Comparison of ENCODE assay signal across 9 mouse cellular contexts in genomic region chr4:117605099-117605953, GRCm38 (mm10). TPM values are rescaled to one million over a fixed set of nuclear protein-coding genes. Genes with fewer than 3 reads are reported as not detected.
DNase-seq lines count a peak whose midpoint lies in the region; ATAC-seq and TF ChIP-seq lines count a peak whose summit lies in the region.
"Had no signal": no experiment of that assay in that cellular context is flagged by ENCODE, and none has a peak within 500 bp of the region (broad histone marks: within the 10 kb centered on the region; RNA-seq: fewer than 3 reads in every experiment).

No protein-coding gene starts in this region.

- no peaks in the 10 kb centered on the region for H3K9me3 ChIP-seq in forebrain, embryonic 10.5 days
- H3K9me3 ChIP-seq in forebrain, embryonic 11.5 days (ENCODE audit: control insufficient read depth, low read length): no peaks in the 10 kb centered on the region
- no peaks in the 10 kb centered on the region for H3K9me3 ChIP-seq in forebrain, embryonic 14.5 days (replicated peaks; ENCODE audit: control insufficient read depth, low read length)
- no peaks in the 10 kb centered on the region for H3K9me3 ChIP-seq in liver, postnatal 0 days (ENCODE audit: low read length)

- H3K4me3 ChIP-seq in forebrain, embryonic 10.5 days: no peak overlapping the region
- H3K4me3 ChIP-seq in forebrain, embryonic 11.5 days (ENCODE audit: low read depth, low read length): no peak overlapping the region
- H3K4me3 ChIP-seq in forebrain, embryonic 14.5 days (ENCODE audit: low read depth, low read length): no peak overlapping the region
- H3K4me3 ChIP-seq in liver, postnatal 0 days (ENCODE audit: low read depth, low read length): no peak overlapping the region

- TF ChIP-seq EP300 in liver, postnatal 0 days (IDR thresholded peaks at IDR 0.05; ENCODE audit: low read depth): no peak

- H3K36me3 ChIP-seq in forebrain, embryonic 10.5 days (replicated peaks): peaks cover 64% of the 10 kb centered on the region
- H3K36me3 ChIP-seq in forebrain, embryonic 11.5 days (ENCODE audit: control insufficient read depth, insufficient read depth, low read length): no peaks in the 10 kb centered on the region
- H3K36me3 ChIP-seq in forebrain, embryonic 14.5 days (ENCODE audit: control insufficient read depth, insufficient read depth, low read length): 0 out of 2 replicates have a peak, but pooled peaks cover 5% of the 10 kb centered on the region
- H3K36me3 ChIP-seq in liver, postnatal 0 days (replicated peaks; ENCODE audit: insufficient read depth, low read length): peaks cover 3% of the 10 kb centered on the region; the same call in 1 of the 2 replicates

- H3K27ac ChIP-seq in forebrain, embryonic 10.5 days: peak overlapping the region; percentile 32; the same call in 1 of the 2 replicates
- no peak overlapping the region for H3K27ac ChIP-seq in forebrain, embryonic 11.5 days (ENCODE audit: low read depth, low read length)
- H3K27ac ChIP-seq in forebrain, embryonic 14.5 days (ENCODE audit: low read depth, low read length): peak overlapping the region; percentile 70
- no peak overlapping the region for H3K27ac ChIP-seq in liver, postnatal 0 days (ENCODE audit: low read depth)
- H3K27ac ChIP-seq: liver, embryonic 14.5 days had no signal

- peaks cover 51% of the 10 kb centered on the region for H3K4me1 ChIP-seq in forebrain, embryonic 10.5 days
- no peaks in the 10 kb centered on the region; the same call in 1 of the 2 replicates for H3K4me1 ChIP-seq in forebrain, embryonic 11.5 days (replicated peaks; ENCODE audit: control insufficient read depth, insufficient read depth, low read length)
- peaks cover 15% of the 10 kb centered on the region for H3K4me1 ChIP-seq in forebrain, embryonic 14.5 days (ENCODE audit: control insufficient read depth, insufficient read depth, low read length)
- H3K4me1 ChIP-seq in liver, postnatal 0 days (ENCODE audit: insufficient read depth): no peaks in the 10 kb centered on the region

- H3K27me3 ChIP-seq in forebrain, embryonic 10.5 days (ENCODE audit: poor library complexity, severe bottlenecking): no peaks in the 10 kb centered on the region
- H3K27me3 ChIP-seq in forebrain, embryonic 11.5 days (ENCODE audit: control insufficient read depth, insufficient read depth, low read length): no peaks in the 10 kb centered on the region
- no peaks in the 10 kb centered on the region for H3K27me3 ChIP-seq in forebrain, embryonic 14.5 days (replicated peaks; ENCODE audit: control insufficient read depth, insufficient read depth, low read length)
- no peaks in the 10 kb centered on the region for H3K27me3 ChIP-seq in liver, postnatal 0 days (ENCODE audit: insufficient read depth, low read length)

- 46% methylated on average over 16 of the region's 16 CpGs for WGBS in forebrain, embryonic 10.5 days
- WGBS in forebrain, embryonic 11.5 days: 44% methylated on average over 16 of the region's 16 CpGs
- WGBS in forebrain, embryonic 14.5 days: 43% methylated on average over 16 of the region's 16 CpGs
- 71% methylated on average over 16 of the region's 16 CpGs for WGBS in liver, postnatal 0 days (ENCODE audit: insufficient replicate concordance)

- no peak overlapping the region for H3K4me2 ChIP-seq in forebrain, embryonic 11.5 days (ENCODE audit: low read depth, low read length, severe bottlenecking)
- H3K4me2 ChIP-seq in forebrain, embryonic 14.5 days (ENCODE audit: low read length): no peak overlapping the region
- H3K4me2 ChIP-seq in liver, postnatal 0 days (ENCODE audit: low read depth, low read length): no peak overlapping the region

- H3K9ac ChIP-seq in forebrain, embryonic 11.5 days (ENCODE audit: low read length): no peak overlapping the region; the same call in 1 of the 2 replicates
- peak overlapping the region; percentile 40; the same call in 1 of the 2 replicates for H3K9ac ChIP-seq in forebrain, embryonic 14.5 days (ENCODE audit: low read length)
- H3K9ac ChIP-seq in liver, postnatal 0 days (replicated peaks): no peak overlapping the region
- H3K9ac ChIP-seq: liver, embryonic 14.5 days had no signal

- DNase-seq in forebrain, embryonic 10.5 days (ENCODE audit: extremely low spot score, low spot score): no peak
- DNase-seq in forebrain, embryonic 11.5 days (ENCODE audit: low spot score): no peak
- peak; percentile 59 for DNase-seq in cerebellum, adult 11-12 months
- peak; percentile 62 for DNase-seq in forebrain, embryonic 14.5 days (ENCODE audit: low spot score)
- peak; percentile 31 for DNase-seq in liver, postnatal 0 days
- no peak for DNase-seq in spleen, adult 12 weeks (ENCODE audit: low spot score)
- no peak for DNase-seq in layer of hippocampus, postnatal 14 days (ENCODE audit: low spot score in 2 of 2)
- no peak for DNase-seq in yolk sac, embryonic 10.5 days (ENCODE audit: low spot score)

- ATAC-seq in forebrain, embryonic 11.5 days (replicated peaks; ENCODE audit: low FRiP score): no peak
- ATAC-seq in forebrain, embryonic 14.5 days: 0 out of 2 replicates have a peak, but pooled peaks have one; percentile 29
- no peak for ATAC-seq in liver, postnatal 0 days

- TF ChIP-seq CTCF in liver, postnatal 0 days (IDR thresholded peaks at IDR 0.05; ENCODE audit: low read depth): no peak

RNA-seq across cellular contexts. Expression of gene Eri3, which starts 55.2 kb away (rescaled TPM):
- polyA plus RNA-seq in forebrain, embryonic 10.5 days (2016; fragmentation: Nextera tagmentation; extraction: Ambion mirVana): 116 and 120 TPM in 2 replicates
- 146 TPM in 2 replicates for polyA plus RNA-seq in forebrain, embryonic 11.5 days (2014; fragmentation: Nextera tagmentation; extraction: Ambion mirVana)
- 225 and 247 TPM in 2 replicates for polyA plus RNA-seq in forebrain, embryonic 14.5 days (2014; fragmentation: Nextera tagmentation; extraction: Ambion mirVana)
- 27.8 and 30.5 TPM in 2 replicates for polyA plus RNA-seq in liver, postnatal 0 days (2015; fragmentation: Nextera tagmentation; extraction: Ambion mirVana)
- 100 to 1,000 TPM; 217 to 218 TPM for total RNA-seq in layer of hippocampus, postnatal 14 days (2021)

Comparison
In these comparisons a context has a peak if more than half of its experiments do, and no peak if none do; other contexts are left out.
1. DNase-seq: peak in cerebellum, adult 11-12 months (single experiment), forebrain, embryonic 14.5 days (single experiment) and liver, postnatal 0 days (single experiment); none in forebrain, embryonic 10.5 days (single experiment), forebrain, embryonic 11.5 days (single experiment), spleen, adult 12 weeks (single experiment), layer of hippocampus, postnatal 14 days (0 of 2) and yolk sac, embryonic 10.5 days (single experiment).
2. H3K27ac ChIP-seq: peak in forebrain, embryonic 10.5 days (single experiment) and forebrain, embryonic 14.5 days (single experiment); none in forebrain, embryonic 11.5 days (single experiment) and liver, postnatal 0 days (single experiment).